Mouse (Mus musculus) WW6 (cell line): ENCODE data around the gene Gm20683.
A peak's percentile ranks its signal among the peaks of the same experiment; 100 is the strongest.
"Not testable (repeated sequence)": the region's sequence is repeated elsewhere in the genome, so short reads cannot be mapped to it uniquely, and the experiment has no call there.

ENCODE experiments used
- DNase-seq: peaks from one replicate; pipeline ENCODE4 v3.0.0-alpha.2; 2013; ENCODE audit warnings: low read depth, low spot score

Gene Gm20683

DNA sequence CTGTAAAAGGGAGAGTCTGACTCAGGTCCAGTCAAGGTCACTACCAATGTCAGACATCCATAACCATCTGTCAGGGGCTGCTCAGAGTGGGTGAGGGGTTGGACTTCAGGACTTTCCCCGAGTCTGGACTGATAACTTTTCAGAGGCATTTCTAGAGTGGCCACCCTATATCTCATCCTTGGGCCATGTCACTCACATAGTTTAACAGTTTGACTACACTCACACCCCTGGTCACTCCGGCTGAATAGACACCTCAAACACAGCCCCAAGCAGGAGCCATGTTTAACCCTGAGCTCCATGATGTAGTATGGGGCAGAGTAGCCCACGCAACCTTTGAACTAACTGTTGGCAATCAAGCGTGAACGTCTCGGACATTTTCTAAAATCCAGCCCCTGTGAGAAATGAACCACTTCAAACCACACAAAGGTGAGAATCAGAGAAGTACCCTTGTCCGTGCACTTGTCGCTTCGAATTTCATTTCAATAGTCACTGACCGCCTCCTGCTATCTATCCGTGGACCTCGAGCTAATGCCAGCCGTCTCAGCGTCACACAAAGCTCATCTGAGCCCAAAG is 32.7 kb upstream of the Gm20683 start:
- no peak for DNase-seq

DNA sequence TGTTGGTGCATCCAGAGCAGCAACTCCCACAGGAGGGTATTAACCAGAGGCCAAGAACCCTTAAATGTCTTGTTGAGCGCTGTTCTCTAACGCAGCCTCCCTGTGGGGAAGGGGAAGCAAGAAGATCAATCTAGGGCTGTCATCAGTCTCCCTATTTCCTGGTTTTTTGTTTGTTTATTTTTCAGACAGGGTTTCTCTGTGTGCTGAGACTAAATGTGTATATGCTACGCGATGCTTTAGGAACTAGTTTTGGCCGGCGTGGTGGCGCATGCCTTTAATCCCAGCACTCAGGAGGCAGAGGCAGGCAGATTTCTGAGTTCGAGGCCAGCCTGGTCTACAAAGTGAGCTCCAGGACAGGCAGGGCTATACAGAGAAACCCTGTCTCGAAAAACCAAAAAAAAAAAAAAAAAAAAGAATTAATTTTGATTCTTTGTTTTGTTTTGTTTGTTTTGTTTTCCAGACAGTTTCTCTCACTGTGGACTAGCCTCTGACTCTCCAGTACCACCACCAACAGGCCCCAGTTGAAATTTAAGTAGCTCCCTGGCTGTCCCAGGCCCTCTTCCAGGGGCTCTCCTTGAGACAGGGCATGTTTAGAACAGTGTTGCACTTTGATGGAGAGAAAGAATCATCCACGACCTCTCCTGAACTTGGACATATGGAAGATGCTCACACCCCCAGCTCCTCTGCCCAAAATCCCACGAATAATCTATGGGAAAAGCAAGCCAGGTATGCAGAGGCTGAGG is 32.0 kb upstream of the Gm20683 start:
- no peak for DNase-seq

DNA sequence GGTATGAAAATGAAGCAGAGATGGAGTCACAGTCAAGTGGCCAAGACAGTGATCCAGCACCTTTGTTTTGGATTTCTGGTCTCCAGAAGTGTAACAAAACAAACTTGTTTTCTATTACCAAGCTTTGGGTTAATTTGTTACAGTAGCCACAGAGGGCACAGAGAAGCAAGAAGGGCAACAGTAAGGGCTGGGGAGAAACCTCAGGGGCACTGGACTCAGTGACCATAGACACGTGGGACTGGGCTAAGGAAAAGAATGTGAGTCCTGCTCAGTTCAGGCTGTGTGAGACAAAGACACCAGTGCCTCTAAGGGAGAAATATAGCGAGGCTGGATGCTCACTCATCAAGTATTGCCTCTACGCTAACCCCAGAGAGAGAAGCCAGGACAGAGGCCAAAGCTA is 31.1 kb upstream of the Gm20683 start:
- no peak for DNase-seq

DNA sequence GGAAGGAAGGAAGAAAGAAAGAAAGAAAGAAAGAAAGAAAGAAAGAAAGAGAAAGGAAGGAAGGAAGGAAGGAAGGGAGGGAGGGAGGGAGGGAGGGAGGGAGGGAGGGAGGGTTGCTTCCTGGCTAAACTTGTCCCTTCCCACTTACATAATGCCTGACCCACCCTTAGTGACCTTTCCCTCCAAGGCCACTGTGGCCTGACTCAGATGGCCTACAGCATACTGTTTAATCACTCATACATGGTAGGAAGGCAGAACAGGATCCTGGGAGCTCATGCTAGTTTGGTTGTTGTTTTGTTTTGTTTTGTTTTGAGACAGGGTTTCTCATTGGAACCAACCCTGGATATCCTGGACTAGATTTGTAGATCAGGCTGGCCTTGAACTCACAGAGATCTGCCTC is 30.0 kb upstream of the Gm20683 start:
- DNase-seq, result not testable (repeated sequence)

DNA sequence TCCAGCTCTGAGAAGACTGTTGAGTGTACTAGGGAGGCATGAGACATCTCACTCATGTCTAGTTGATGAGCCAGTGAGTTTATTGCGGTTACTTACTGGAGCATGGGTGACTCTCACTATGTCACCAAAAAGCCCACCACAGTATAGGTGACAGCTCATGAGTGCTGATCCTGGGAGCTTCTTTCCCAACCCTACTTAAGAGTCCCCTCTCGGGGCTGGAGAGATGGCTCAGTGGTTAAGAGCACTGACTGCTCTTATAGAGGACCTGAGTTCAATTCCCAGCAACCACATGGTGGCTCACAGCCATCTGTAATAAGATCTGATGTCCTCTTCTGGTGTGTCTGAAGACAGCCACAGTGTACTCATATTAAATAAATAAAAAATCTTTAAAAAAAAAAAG is 28.4 kb upstream of the Gm20683 start:
- DNase-seq, result no peak

DNA sequence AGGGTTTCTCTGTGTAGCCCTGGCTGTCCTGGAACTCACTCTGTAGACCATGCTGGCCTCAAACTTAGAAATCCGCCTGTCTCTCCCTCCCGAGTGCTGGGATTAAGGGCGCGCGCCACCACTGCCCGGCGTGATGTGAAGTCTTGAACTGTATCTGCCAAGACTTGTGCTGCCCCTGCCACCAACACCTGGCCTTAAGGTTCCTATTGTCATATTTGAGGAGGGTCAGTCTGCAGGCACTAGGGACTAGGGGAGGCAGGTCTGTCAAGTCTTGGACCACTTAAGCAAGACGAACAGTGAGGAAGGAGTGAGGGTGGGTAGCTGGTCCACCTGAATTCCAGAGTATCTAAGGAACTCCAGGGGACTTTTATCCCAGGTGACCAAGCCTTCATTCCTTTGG is 27.9 kb upstream of the Gm20683 start:
- no peak for DNase-seq

DNA sequence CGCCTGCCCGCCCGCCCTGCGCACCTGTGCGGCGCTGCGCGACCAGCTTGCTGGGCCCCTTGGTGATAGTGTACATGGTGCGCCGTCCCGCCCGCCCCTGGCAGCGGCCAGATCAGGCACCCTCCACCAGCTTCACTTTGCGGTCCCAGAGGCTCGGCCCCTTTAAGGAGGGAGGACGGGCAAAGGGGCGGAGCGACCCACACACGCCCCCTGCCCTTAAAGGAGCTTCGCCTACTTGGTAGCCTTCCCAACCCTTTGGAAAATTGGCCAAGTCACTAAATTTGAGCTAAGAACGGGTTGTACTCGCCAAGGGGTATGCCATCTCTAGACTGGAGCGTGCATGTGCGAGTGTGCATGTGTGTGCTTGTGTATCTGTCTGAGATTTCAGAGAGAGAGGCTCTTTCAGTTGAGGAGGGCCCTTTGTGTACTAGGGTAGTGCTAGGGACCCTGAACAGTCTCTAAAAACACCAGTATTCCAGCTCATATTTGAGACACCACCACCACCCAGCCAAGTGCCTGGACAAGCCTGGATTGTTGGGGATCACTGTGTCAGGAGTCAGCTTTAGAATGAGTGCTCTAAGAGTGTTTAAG is 27.1 kb upstream of the Gm20683 start, which contains the start of gene Mcrip2:
Mcrip2 (minus strand) TSS at position 164 of the 591 bp plus-strand sequence.
- no peak for DNase-seq

DNA sequence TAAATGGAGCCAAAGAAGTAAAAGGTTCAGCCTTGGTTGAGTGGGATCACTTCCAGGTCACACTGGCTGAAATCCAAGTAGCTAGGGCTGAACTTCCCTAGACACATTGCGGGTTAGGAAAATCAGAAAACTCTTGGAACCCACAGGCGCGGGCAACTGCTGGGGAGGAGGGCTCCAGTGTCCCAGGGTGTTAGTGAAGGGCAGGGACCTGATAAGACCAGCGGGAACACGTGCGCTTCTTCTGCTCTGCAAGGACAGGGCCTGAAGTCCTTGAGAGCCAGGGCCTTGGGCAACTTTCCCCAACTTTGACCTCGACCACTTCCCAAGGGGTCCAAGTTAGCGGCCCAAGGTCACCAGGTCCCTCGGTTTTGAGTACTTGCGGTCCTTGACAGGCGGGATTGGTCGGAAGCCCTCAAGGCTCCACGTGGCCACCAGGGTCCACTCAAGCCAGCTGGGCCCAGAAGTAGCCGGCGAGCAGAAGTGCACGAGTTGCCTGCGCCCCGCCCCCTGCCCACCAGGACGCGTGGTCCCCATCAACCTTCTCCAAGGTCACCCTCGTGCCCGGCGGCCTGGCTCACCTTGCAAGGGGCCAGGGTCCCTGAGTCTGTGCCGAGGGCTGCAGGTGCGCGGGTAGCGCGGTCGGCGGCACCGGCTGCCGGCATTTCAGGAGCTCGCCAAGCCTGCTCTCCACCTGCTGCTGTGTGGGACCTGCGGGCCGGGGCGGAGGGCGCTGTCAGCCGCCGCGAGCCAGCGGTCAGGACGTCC is 26.5 kb upstream of the Gm20683 start:
- no peak for DNase-seq

DNA sequence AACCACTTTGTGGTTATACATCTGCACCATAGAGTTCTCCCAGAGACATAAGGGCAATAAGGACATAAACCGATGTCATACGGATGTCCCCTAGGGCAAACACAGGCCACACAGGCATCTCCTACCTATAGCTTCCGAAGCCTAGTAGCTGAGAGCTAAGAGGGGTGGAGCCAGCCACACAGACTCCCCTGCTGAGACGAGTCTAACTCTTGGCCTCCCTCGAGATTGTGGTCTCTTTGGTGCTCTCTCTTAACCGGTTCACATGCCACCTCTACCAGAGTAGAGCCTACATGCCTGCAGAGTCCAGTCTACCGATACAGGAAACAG is 25.9 kb upstream of the Gm20683 start:
- no peak for DNase-seq

DNA sequence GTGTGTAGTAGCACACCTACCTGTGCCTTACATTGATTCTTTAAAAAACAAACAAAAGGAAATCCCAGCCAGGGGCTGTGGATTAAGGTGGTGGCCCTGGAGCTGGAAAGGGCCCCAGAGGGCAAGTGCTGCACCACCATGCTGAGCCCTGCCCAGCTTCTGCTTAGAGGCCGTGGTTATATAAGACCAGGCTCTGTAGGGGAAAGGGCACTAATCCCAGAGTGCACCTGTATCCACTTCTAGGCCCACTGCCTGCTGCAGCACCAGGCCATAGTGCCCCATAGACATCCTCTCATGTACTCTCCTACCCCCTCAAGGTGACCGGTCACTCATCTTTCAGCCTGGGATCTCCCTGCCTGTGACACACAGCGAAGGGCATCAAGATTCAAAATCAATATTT is 24.6 kb upstream of the Gm20683 start:
- DNase-seq, result no peak

DNA sequence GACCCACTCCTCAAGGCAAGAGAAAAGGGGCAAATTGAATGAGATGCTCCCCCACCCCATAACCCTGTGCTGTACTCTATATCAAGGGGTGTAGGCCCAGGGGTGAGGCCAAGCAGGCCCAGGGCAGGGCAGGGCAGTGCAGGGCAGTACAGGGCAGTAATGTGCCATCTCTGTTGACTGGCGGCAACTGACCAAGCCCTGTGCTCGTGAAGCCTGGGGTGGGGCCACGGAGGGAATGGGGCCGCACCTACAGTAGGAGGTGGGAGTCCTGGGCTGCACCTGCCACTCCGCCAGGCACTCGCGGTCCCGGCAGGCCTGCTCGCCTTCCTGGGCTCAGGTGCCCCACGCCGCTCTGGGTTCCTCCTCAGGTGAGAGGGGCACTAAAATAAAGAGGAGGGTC is 23.7 kb upstream of the Gm20683 start:
- no peak for DNase-seq

DNA sequence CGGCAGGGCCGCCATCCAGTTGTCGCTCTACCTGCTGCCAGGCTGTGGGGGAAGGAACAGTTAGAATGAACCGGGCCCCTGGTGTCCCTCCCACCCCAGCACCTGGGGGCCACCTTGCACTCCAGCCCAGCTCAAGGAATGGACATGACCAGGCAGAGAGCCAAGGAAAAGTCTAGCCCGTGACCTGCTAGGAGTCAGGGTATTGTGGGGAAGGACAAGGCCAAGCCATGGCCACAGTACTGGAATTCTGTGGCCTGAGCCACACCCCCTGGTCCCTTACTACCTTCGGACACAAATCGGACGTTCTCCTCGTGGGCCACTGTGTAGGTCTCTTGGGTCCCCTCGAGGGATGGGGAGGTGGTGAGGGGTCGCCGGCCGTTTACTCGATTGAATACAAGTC is 22.7 kb upstream of the Gm20683 start:
- DNase-seq, result no peak

DNA sequence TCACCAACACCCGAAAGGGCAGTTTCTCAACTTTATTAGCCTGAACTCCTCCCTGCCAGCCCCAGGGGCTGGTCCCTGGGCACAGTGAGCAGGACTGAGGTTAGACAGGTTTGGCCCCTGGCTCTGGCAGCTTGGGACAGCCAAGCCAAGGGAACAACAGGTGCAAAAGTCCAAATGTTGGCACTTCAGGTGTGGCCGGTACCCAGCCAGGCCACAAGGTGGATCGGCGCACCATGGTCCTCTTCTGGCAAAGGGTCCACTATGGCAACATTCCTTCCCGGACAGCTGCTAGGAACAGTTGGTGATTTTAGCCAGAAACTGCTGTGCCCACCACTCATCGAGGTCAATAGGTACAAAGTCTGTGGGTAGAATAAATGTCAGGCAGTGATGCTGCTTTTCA is 22.1 kb upstream of the Gm20683 start:
- DNase-seq, result no peak

DNA sequence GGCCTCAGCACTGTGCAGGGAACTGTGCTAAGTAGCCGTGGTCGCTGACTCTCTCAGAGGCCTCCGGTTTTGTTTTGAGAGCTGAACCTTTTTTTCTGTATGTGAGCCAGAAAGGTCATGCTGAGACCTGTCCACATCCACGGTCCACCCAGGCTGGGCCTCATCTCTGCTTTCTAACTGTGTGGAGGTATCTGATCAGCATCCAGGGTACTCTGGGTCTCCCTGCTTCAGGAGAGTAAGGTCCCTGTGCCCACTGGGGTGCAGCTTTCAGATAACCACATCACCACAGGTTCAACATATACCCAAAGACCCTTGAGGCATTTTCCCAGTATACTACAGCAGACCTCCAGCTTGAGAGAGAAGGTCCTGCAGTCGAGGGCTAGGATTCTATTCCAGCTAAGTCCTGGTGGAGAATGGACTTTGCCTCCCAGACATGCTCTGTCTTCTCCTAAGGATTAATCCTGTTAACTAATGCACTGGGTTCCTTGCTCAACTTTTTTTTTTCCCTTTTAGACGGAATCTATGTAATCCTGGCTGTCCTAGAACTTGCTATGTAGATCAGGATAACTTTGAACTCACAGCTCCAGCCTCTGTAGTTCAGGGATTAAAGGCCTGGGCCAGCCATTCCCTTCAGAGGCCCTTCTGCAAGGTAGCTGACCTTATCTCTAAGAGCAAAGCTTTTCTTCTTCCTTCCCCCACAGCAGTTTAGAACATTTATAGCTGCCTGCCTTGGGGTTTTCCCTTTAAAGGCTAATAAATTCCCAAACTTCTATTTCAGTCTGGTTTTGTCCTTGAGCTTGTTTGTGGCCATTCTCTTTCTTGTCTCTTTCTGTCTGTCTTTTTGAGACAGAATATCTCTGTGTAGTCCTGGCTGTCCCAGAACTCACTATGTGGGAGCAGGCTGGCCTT is 20.4 kb upstream of the Gm20683 start:
- DNase-seq, result no peak

DNA sequence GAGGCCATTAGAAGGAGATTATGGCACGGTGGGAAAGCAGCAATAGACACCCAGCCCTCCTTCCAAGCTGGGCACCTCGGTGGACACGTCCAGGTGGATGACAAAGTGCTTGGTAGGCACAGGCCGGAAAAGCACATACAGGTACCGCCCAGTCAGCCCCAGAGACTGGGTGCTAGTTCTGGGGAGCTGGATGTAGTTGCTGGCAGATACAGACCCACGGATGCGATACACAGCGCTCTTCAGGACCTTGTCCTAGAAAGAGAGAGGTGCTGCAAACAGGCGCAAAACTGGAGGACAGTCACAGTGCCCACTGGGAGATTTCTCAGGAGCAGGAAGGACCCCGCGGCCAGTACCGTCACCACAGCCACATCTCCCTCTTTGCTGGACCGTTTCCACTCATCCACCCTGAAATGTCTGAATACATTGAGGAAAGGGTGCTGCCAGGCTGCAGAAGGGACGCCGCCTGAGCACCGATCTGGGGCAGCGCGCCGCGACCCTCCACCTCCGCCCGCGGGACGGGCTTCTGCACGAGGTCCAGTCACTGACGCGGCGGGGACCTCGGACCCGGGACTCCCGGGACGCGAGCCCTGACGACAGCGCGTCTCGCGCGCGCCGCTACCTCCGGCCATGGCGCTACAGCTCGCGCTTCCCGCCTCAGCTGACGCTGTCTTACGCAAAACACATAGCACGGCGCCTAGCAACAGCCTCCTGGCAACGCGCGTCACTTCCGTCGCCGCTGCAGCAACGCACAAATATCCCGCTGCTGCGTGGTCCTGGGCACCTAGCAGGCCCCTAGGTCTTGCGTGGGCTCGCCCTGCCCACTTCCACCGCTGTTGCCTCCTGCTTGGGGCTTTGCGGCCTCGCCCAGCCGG is 19.5 kb upstream of the Gm20683 start, which contains the start of gene Wdr90:
Wdr90 (minus strand) TSS at position 670 of the 872 bp plus-strand sequence.
- no peak for DNase-seq

DNA sequence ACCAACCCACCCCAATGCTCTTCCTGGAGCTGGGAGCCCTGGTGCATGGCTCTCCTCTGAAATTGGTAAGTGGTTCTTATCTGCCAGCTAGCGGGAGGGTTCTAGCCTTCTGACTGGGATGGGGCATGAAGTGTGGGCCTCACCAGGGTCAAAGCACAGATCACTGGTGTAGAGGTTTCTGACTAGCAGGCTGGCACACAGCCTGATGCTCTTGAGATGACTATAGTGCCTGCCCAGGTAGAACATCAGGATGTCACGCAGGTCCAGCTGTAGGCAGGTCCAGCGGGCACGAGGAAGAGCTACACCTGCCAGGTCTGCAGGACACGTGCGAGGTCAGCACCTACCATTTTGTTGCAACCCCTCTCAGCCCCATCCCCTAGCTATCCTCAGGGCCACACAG is 18.7 kb upstream of the Gm20683 start:
- no peak for DNase-seq

DNA sequence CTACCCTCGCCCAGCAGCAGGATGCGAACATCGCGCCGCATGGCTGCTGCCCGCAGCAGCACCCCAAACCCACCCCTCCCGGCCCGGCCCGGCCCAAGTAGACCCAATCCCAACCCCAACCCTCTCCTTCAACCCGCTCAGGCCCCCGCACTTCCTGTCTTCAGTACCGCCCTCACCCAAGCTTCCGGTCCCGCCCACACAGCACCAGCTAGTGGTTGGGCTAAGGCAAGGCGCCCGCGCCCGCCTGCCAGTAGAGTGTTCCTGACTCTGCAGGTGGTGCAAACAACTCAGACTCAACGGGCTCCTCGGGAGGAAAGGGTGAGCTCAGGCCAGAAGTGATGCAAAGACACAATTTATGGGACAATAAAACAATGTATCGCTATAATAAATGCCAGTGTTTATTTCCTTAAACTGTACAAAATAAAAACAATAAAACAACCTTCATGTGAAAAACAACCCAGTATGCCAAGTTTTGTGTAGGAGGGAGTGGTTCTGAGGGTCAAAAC is 2.9 kb upstream of the Gm20683 start, which contains the start of gene Rhot2:
Rhot2 (minus strand) TSS at position 456 of the 506 bp plus-strand sequence.
- peak; percentile 67 for DNase-seq

DNA sequence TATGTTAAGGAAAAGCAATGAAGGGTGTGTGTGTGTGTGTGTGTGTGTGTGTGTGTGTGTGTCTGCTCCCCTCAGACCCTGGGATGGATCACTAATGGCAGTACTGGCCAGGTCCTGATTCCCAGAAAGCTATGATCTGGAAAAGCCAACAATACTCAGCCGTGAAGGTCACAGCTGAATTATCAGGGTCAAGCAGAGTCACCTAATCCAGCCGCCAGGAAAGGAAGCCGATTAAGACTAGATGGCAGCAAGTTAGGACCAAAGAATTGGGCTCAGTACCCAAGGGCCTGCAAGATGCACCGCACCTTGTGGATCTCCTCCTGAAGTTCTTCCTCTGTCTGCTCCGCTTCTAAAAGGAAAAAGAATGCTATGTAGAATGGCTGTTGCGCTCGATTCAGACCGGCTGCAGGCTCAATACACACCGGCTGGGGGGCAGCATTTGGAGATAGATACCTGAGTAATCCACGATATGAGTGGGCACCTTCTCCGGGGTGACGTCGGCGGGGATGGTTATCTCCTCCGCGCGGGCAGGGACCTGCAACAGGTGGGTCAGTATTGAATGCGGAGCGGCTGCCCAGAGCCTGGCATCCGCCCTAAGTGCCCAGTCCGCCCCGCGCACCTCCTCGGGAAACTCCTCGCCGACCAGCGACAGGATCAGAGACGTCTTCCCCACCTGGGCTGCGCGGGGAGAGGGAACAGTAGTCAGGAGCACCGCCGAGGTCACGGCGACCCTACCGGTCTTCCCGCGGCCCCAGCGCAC is 2.3 kb upstream of the Gm20683 start:
- DNase-seq, result no peak

DNA sequence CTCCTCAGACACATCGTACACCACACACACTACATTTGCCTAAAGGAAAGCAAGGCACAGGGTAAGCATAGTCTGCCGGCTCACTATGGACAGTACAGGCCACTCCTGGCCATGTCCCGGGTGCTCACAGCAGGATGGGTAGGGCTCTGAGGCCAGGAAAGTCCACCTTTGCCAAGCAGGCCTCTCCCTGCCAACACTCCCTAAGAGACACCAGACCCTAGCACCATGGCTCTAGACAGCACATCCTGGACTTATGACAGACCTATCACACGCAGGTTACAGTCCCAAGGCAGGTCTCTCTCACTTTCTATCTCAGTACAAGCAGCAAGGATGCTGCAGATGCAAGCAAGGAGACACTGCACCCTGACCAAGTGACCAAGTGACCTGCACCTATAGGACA is 1.6 kb upstream of the Gm20683 start:
- DNase-seq, result no peak
